Mouse (Mus musculus) inflammation-experienced regulatory T-cells, adult 6 months (primary cell): ENCODE data around the gene Wwp2. TPM values are rescaled to one million over a fixed set of nuclear protein-coding genes. Genes with fewer than 3 reads are reported as not detected.
A peak's percentile ranks its signal among the peaks of the same experiment; 100 is the strongest.
"Not testable (repeated sequence)": the region's sequence is repeated elsewhere in the genome, so short reads cannot be mapped to it uniquely, and the experiment has no call there.

Source experiments
- ATAC-seq: one replicate; pipeline ENCODE4 v1.8.0; 2017
- polyA plus RNA-seq, 3 experiments: library from polyadenylated mRNA; unstranded; fragments of 100-300 nt; shearing (Covaris generic); gene quantifications; one replicate each; pipeline ENCODE4 v1.2.1; 2017

The Wwp2 gene
- polyA plus RNA-seq, 3 experiments from 2014 or later: 95.1 to 126 (median 115) TPM

GRCm38 (mm10) chr8:107476786-107477185, 40.6 kb downstream of the Wwp2 start:
- ATAC-seq: not testable (repeated sequence)

- no peak for ATAC-seq
Measured at GRCm38 (mm10) chr8:107478728-107479127, 42.6 kb downstream of the Wwp2 start.

GRCm38 (mm10) chr8:107480436-107480835, 44.3 kb downstream of the Wwp2 start:
- no peak for ATAC-seq

GRCm38 (mm10) chr8:107483250-107483649, 47.1 kb downstream of the Wwp2 start:
- ATAC-seq: no peak

DNA sequence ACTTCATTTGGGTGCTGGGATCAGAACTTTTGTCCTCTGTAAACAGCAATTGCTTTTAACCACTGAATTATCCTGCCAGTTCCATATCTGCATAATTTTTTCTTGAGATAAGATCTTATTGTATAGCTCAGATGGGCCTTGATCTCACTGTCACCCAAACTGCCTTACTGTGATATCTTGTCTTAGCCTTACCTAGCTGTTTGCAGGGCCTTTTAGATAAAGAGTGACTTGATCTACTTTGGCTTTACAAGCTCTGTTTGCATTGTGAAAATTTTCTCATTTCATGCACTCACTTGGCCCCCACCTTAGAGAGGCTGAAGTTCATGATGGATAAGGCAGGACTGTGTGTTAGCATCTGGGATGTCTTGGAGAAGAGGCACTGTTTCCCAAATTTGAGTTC, 48.8 kb downstream of the Wwp2 start:
- no peak for ATAC-seq

GRCm38 (mm10) chr8:107488551-107488950, 52.4 kb downstream of the Wwp2 start:
- no peak for ATAC-seq

DNA sequence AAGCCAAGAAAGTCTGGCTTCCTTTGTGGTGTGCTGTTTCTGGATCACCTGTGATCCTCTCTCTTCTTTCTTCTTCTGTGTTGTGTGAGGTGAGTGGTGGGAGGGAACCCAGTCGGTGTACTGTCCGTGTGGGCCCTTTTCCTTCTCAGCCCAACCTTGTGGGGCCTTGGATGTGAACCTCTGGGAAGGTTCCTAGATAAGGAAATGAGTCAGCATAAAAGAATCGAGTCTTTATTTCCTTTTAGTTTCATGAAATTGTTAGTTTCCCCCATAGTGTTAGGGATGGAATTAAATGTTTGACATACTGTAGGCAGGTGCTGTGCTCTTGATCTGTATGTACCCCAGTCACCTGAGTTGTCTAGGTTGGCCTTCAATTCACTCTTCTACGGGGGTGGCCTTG, 52.9 kb downstream of the Wwp2 start:
- ATAC-seq: no peak

DNA sequence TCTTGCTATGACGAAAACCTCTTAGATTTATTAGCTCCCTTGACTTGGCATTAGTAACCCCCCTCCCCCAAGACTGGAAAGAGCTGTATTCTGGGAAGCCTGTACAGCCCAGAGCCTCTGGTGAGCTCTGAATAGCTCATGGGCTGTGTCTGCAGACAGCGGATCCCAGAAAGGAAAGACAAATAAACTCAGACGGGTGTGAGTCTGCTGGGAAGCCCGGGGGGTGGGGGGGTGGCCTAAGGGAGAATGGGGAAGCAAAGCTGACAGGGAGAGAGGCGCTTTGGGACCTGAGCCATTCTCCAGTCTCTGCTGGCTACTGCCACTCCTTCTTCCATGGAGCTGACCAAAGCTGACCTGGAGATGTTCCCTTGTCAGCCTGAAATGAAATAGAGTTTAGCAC, 53.8 kb downstream of the Wwp2 start:
- no peak for ATAC-seq

- ATAC-seq: no peak
Measured at GRCm38 (mm10) chr8:107490649-107491048, 54.5 kb downstream of the Wwp2 start.

- ATAC-seq: no peak
Measured at GRCm38 (mm10) chr8:107491212-107491611, 55.0 kb downstream of the Wwp2 start.

DNA sequence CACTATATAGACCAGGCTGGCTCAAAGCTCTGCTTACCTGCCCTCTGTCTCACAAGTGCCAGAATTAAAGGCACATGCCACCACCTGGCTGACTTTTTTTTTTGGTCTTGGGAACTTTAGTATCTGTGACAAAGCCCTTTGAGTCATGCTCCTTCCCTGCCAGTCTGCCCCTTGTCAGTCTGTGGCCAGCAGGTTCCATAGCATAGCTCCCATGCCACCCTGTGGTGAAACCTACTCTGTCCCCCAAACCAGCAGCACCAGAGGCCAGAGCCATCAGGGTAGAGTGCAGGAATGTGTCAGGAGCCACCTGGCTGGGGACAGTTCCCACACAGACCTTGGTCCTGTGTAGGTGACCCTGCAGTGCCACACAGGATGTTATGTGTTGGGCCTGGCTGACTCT, 55.7 kb downstream of the Wwp2 start:
- no peak for ATAC-seq

GRCm38 (mm10) chr8:107492802-107493201, 56.6 kb downstream of the Wwp2 start:
- ATAC-seq: no peak

DNA sequence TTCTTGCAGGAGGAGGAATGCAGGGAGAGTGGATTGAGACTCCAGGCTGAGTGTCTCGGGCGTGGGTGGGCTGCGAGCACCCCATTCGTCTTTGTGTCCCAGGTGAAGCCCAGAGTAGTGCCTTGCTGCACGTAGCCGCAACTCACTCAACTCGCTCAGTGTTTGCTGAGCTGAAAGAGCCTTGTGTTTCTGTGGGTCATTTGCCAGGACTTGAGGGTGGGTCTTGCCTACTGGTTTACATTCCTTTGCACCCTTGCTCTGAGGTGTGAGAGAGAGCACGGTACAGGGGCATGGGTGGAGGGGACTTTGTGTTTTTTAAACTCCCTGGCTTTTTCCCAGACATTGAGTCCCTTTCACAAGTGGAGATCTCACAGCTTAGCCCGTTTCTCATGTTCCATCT, 59.3 kb downstream of the Wwp2 start:
- ATAC-seq: no peak

- ATAC-seq: no peak
Measured at GRCm38 (mm10) chr8:107497708-107498107, 61.5 kb downstream of the Wwp2 start.

- no peak for ATAC-seq
Measured at GRCm38 (mm10) chr8:107498390-107498789, 62.2 kb downstream of the Wwp2 start.

DNA sequence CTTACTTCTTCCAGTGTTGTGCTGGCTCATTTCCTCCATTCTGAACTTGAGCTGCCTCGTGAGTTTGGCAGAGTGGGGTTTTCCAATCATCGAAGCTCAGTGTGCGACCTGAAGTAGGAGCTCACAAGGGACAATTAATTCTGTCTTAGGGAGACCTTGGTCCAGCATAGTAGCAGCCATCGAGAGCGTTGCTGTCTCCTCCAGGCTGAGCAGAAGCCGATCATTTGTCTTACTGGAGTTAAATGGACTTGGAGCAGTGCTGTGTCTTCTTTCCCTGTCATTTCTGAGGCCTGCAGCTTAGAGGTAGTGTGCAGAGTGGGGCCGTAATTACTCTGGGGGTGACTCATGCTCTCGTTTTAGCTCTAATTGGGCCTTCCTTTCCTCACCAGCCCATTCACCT, 62.6 kb downstream of the Wwp2 start:
- ATAC-seq: no peak

DNA sequence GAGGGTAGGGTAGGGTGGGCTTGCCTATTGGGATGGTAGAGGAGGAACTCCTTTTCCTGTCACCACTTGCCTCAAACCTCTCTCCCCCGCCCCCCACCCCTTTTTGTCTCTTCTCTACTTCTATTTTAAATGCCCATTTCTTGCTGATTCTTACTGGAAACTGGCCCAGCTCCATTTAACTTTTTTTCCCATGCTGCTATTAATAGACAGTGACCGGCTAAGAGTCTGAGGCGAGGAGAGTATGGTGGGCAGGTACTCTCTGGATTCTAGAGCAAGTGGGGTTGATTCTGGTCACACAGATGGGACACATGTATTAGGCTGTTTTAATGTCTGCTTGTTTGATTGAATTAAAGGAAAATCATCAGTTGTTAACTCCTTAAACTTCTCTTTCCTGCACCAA, 63.4 kb downstream of the Wwp2 start:
- no peak for ATAC-seq

DNA sequence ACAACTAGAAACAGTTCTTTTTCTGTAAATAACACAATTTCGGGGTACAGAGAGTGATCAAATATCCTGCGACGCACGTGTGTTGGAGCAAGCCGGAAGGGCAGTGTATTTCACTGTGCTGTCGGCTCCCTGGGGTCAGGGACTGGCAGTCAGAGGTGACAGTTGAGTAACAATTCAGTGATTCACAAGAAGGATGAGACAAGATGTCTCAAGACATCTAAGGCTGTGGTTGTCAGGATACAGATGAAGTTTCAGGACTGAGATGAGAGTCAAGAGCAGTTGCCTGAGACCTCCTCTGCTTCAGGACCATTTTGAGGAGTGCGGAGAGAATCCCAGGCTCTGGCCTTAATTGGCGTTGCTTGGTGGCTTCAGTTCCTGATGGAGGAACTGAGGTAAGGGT, 66.2 kb downstream of the Wwp2 start:
- ATAC-seq: no peak

- ATAC-seq: no peak
Measured at GRCm38 (mm10) chr8:107502922-107503321, 66.8 kb downstream of the Wwp2 start.

DNA sequence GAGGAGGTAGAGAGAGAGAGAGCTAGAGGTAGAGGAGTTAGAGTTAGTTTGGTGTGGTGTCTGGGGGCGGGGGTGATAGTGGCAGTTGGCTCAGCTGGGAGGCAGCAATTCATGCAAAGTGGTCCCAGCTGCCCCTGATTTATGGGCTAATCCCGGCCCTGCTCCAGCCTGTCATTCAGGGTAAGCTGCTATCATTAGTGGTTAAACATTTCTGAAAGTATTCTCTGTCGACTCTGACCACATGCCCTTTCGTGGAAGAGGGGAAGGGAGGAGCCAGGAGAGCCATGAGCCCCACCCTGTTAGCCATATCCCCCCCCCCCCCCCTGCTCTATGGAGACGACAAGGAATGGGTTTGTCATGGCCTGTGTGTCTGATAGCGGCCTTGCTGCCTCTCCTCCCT, 67.2 kb downstream of the Wwp2 start:
- no peak for ATAC-seq

- peak; percentile 46 for ATAC-seq
Measured at GRCm38 (mm10) chr8:107504239-107504985, 68.2 kb downstream of the Wwp2 start.

- no peak for ATAC-seq
Measured at GRCm38 (mm10) chr8:107505271-107505670, 69.1 kb downstream of the Wwp2 start.

DNA sequence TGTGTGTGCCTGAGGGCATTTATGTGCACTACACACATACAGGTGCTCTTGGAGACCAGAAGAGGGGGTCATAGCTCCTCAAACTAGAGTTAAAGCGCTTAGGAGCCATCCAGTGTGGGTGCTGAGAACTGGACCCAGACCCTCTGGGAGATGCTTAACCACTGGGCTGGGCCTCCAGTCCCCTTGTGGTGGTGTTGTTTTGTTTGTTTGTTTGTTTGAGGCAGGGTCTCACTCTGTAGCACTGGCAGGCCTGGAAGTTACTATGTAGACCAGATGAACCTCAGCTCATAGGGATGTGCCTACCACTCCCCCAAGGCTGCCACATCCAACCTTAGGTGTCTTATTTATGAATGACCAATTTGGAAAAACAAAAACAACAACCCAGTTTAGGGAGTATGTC, 70.9 kb downstream of the Wwp2 start:
- ATAC-seq: no peak

DNA sequence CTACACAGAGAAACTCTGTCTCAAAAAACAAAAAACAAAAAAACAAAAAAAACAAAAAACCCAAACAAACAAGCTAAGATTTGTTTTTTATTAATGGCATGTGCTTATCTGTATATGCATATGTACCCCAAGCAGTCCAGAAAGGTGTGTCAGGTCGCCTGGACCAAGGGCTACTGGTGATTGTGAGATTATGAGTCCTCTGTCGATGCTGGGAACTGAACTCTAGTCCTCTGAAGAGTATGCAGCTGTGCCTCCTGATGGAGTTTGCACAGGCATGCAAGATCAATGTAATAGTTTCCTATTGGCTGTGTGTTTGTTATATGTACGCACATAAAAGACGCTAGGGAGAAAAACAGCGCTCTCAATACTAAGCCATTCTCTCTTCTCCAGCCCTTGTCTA, 74.0 kb downstream of the Wwp2 start:
- ATAC-seq: no peak

DNA sequence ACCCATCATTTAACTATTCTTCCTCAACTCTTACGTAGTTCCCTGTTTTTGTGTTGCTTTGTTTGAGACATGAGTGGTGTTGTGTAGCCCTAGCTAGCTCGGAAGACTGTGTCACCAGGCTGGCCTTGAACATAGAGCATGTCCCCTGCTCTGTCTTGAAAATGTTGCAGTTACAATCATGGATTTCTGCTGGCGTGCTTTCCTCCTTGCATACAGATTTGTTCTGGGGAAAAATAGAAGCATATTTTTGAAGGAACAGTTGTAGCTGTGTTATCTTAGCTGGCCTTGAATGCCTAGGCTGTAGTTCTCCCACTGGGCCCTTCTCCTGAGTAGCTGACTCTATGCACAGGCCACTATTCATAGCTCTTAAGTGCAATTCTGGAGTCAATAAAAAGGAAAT, 74.6 kb downstream of the Wwp2 start:
- no peak for ATAC-seq
